Mouse (Mus musculus): ENCODE data around the gene B3gnt2.

B3gnt2 gene

GRCm38 (mm10) chr11:22860335-22861227 lies at the start of gene B3gnt2:
Gene B3gnt2, minus strand, starts transcription at chr11:22860961.
- peak; percentile 70 for DNase-seq (ENCODE audit: low spot score)

- no peak for DNase-seq (ENCODE audit: low spot score)
These were observed 45.7 kb upstream of the B3gnt2 start for GRCm38 (mm10) chr11:22906453-22906865.

GRCm38 (mm10) chr11:22902923-22903322 lies 42.2 kb upstream of the B3gnt2 start:
- no peak for DNase-seq (ENCODE audit: low spot score)

- DNase-seq (ENCODE audit: low spot score), result no peak
These were observed 39.3 kb upstream of the B3gnt2 start for GRCm38 (mm10) chr11:22900041-22900440.

- DNase-seq (ENCODE audit: low spot score), result no peak
These were observed 36.9 kb upstream of the B3gnt2 start for GRCm38 (mm10) chr11:22897642-22898041.

GRCm38 (mm10) chr11:22897127-22897526 lies 36.4 kb upstream of the B3gnt2 start:
- DNase-seq (ENCODE audit: low spot score), result no peak

- no peak for DNase-seq (ENCODE audit: low spot score)
These were observed 32.3 kb upstream of the B3gnt2 start for GRCm38 (mm10) chr11:22893075-22893474.

- no peak for DNase-seq (ENCODE audit: low spot score)
These were observed 31.7 kb upstream of the B3gnt2 start for GRCm38 (mm10) chr11:22892466-22892865.

GRCm38 (mm10) chr11:22891876-22892275 lies 31.1 kb upstream of the B3gnt2 start:
- DNase-seq (ENCODE audit: low spot score), result no peak

- no peak for DNase-seq (ENCODE audit: low spot score)
These were observed 30.5 kb upstream of the B3gnt2 start for GRCm38 (mm10) chr11:22891242-22891641.

GRCm38 (mm10) chr11:22889224-22889623 lies 28.5 kb upstream of the B3gnt2 start:
- DNase-seq (ENCODE audit: low spot score), result no peak

GRCm38 (mm10) chr11:22886991-22887390 lies 26.2 kb upstream of the B3gnt2 start:
- DNase-seq (ENCODE audit: low spot score), result no peak

- DNase-seq (ENCODE audit: low spot score), result no peak
These were observed 24.6 kb upstream of the B3gnt2 start for GRCm38 (mm10) chr11:22885350-22885749.

GRCm38 (mm10) chr11:22883676-22884075 lies 22.9 kb upstream of the B3gnt2 start:
- no peak for DNase-seq (ENCODE audit: low spot score)

- DNase-seq (ENCODE audit: low spot score), result no peak
These were observed 22.2 kb upstream of the B3gnt2 start for GRCm38 (mm10) chr11:22882926-22883325.

GRCm38 (mm10) chr11:22880383-22881172 lies 19.8 kb upstream of the B3gnt2 start:
- DNase-seq (ENCODE audit: low spot score), result no peak

- no peak for DNase-seq (ENCODE audit: low spot score)
These were observed 18.9 kb upstream of the B3gnt2 start for GRCm38 (mm10) chr11:22879645-22880044.

GRCm38 (mm10) chr11:22876680-22877330 lies 16.0 kb upstream of the B3gnt2 start:
- DNase-seq (ENCODE audit: low spot score), result no peak

- no peak for DNase-seq (ENCODE audit: low spot score)
These were observed 14.5 kb upstream of the B3gnt2 start for GRCm38 (mm10) chr11:22875279-22875678.

- no peak for DNase-seq (ENCODE audit: low spot score)
These were observed 14.0 kb upstream of the B3gnt2 start for GRCm38 (mm10) chr11:22874747-22875146.

- DNase-seq (ENCODE audit: low spot score), result no peak
These were observed 12.6 kb upstream of the B3gnt2 start for GRCm38 (mm10) chr11:22873383-22873782.

GRCm38 (mm10) chr11:22872307-22872680 lies 11.5 kb upstream of the B3gnt2 start:
- no peak for DNase-seq (ENCODE audit: low spot score)
